Mouse (Mus musculus) kidney, adult 2 months (tissue): ENCODE data around the gene Dstyk.

Experiments
- CTCF ChIP-seq: fragments of 200-500 bp; conservative IDR thresholded peaks from 2 replicates; pipeline ENCODE4 v1.5.1; 2011; ENCODE audit warnings: low read depth, mild to moderate bottlenecking, control low read depth, low read length, moderate library complexity, mixed read lengths; ENCODE audit not compliant: insufficient read depth, insufficient read length
- POLR2A ChIP-seq: fragments of 200-500 bp; IDR thresholded peaks from one replicate; pipeline ENCODE4 v1.6.1; 2011; ENCODE audit warnings: low read depth, low read length, control low read depth

GRCm38 (mm10) chr1:132512106-132512505, 94.8 kb downstream of the Dstyk start:
- TF ChIP-seq POLR2A = no peak
- TF ChIP-seq CTCF = no peak
